Mouse (Mus musculus): ENCODE data around the gene Mrpl1. TPM values are rescaled to one million over a fixed set of nuclear protein-coding genes. Genes with fewer than 3 reads are reported as not detected.

Gene Mrpl1
- polyA plus RNA-seq, 1 experiment from 2014 or later, result 16.5 TPM

Other genes starting within 250 kb of the Mrpl1 start
- gene Cnot6l, start 45.3 kb upstream of the Mrpl1 start, polyA plus RNA-seq (2015; fragmentation: Nextera tagmentation; extraction: Ambion mirVana), result 12.8 and 14.8 TPM in 2 replicates
- gene Fras1, start 164.5 kb downstream of the Mrpl1 start, polyA plus RNA-seq (2015; fragmentation: Nextera tagmentation; extraction: Ambion mirVana), result 4.4 and 5.1 TPM in 2 replicates